ENCODE assay signal across 8 mouse cellular contexts in the genomic region with DNA sequence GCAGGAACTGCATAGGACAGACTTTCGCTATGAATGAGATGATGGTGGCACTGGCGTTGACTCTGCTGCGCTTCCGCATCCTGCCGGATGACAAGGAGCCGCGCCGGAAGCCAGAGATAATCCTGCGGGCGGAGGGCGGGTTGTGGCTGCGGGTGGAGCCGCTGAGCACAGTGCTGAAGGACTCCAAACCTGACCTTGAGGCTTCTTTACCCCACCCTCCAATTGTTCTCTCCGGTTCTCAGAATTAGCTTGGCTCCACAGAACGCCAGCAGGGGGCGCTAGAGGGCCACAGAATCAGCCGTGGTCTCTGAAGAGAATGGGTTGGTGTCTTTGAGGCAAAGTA. TPM values are rescaled to one million over a fixed set of nuclear protein-coding genes. Genes with fewer than 3 reads are reported as not detected.
A peak's percentile ranks its signal among the peaks of the same experiment; 100 is the strongest.
DNase-seq lines count a peak whose midpoint lies in the region; ATAC-seq and TF ChIP-seq lines count a peak whose summit lies in the region.

No protein-coding gene starts in this region.

- peak; percentile 80 for DNase-seq in A20 (ENCODE audit: low read depth, low spot score)
- DNase-seq in liver, adult 2 months (ENCODE audit: extremely low read depth, low read depth, low spot score): no peak
- peak; percentile 75 for DNase-seq in splenic B cell, adult 2 months (ENCODE audit: low read depth, low spot score)

- TF ChIP-seq CTCF in bone marrow macrophage, adult 2 months (IDR thresholded peaks at IDR 0.05; ENCODE audit: low read depth, low read length): peak; percentile 96
- TF ChIP-seq CTCF in embryonic fibroblast, embryonic 13.5 days (IDR thresholded peaks at IDR 0.05; ENCODE audit: borderline replicate concordance, insufficient read depth, low read length): peak; percentile 66
- TF ChIP-seq CTCF in liver, adult 2 months (IDR thresholded peaks at IDR 0.05; ENCODE audit: low read depth, low read length): peak; percentile 94

- no peaks in the 10 kb centered on the region for H3K27me3 ChIP-seq in heart, embryonic 11.5 days (ENCODE audit: control insufficient read depth, insufficient read depth, low read length)
- H3K27me3 ChIP-seq in kidney, embryonic 16.5 days (ENCODE audit: insufficient read depth, low read length): no peaks in the 10 kb centered on the region
- no peaks in the 10 kb centered on the region for H3K27me3 ChIP-seq in liver, adult 2 months (ENCODE audit: control insufficient read depth, insufficient read depth, low read length)
- H3K27me3 ChIP-seq in myocyte (ENCODE audit: control insufficient read depth, insufficient read depth, insufficient read length): peaks cover 3% of the 10 kb centered on the region
- H3K27me3 ChIP-seq in splenic B cell, adult 2 months (ENCODE audit: control insufficient read depth, insufficient read depth, low read length, poor library complexity, severe bottlenecking): no peaks in the 10 kb centered on the region

- H3K4me1 ChIP-seq in bone marrow macrophage, adult 2 months (ENCODE audit: control insufficient read depth, insufficient read depth, low read length): 0 out of 2 replicates have a peak, but pooled peaks cover 2% of the 10 kb centered on the region
- H3K4me1 ChIP-seq in embryonic fibroblast, embryonic 13.5 days (ENCODE audit: control insufficient read depth, insufficient read depth, low read length): no peaks in the 10 kb centered on the region
- no peaks in the 10 kb centered on the region for H3K4me1 ChIP-seq in heart, embryonic 11.5 days (ENCODE audit: control insufficient read depth, insufficient read depth, low read length)
- H3K4me1 ChIP-seq in kidney, embryonic 16.5 days (ENCODE audit: insufficient read depth, low read length): 0 out of 2 replicates have a peak, but pooled peaks cover 4% of the 10 kb centered on the region
- peaks cover 14% of the 10 kb centered on the region for H3K4me1 ChIP-seq in liver, adult 2 months (ENCODE audit: control insufficient read depth, insufficient read depth, low read length)

- no peak for TF ChIP-seq POLR2A in bone marrow macrophage, adult 2 months (IDR thresholded peaks at IDR 0.05; ENCODE audit: borderline replicate concordance, low read depth, low read length)
- no peak for TF ChIP-seq POLR2A in embryonic fibroblast, embryonic 13.5 days (IDR thresholded peaks at IDR 0.05; ENCODE audit: low read depth, low read length)
- TF ChIP-seq POLR2A in liver, adult 2 months (IDR thresholded peaks at IDR 0.05; ENCODE audit: extremely low read depth, insufficient read depth, low read length): no peak
- TF ChIP-seq POLR2A in myocyte (IDR thresholded peaks at IDR 0.05; ENCODE audit: insufficient read length, low read depth): no peak

- 0 out of 2 replicates have a peak overlapping the region, but pooled peaks have one; percentile 44 for H3K9ac ChIP-seq in heart, embryonic 11.5 days (ENCODE audit: low read depth, low read length)
- H3K9ac ChIP-seq in kidney, embryonic 16.5 days (replicated peaks; ENCODE audit: low read length): peak overlapping the region; percentile 63
- no peak overlapping the region for H3K9ac ChIP-seq in liver, adult 2 months (ENCODE audit: low read depth, low read length)

- no peaks in the 10 kb centered on the region for H3K79me2 ChIP-seq in liver, adult 2 months (ENCODE audit: control insufficient read depth, insufficient read depth, low read length)
- H3K79me2 ChIP-seq in myocyte (ENCODE audit: control insufficient read depth, insufficient read depth): no peaks in the 10 kb centered on the region

- ATAC-seq in heart, embryonic 11.5 days (replicated peaks; ENCODE audit: insufficient number of reproducible peaks, low FRiP score, low TSS enrichment): peak; percentile 61; the same call in 1 of the 2 replicates
- ATAC-seq in kidney, embryonic 16.5 days (ENCODE audit: low FRiP score, low TSS enrichment): peak; percentile 59; the same call in 1 of the 2 replicates

- peak overlapping the region; percentile 60 for H3K4me2 ChIP-seq in heart, embryonic 11.5 days
- H3K4me2 ChIP-seq in kidney, embryonic 16.5 days (replicated peaks; ENCODE audit: low read depth, low read length): peak overlapping the region; percentile 57
- H3K4me2 ChIP-seq in myocyte (ENCODE audit: low read depth): peak overlapping the region; percentile 34

- whole genome bisulfite sequencing in heart, embryonic 11.5 days (ENCODE audit: insufficient replicate concordance): 3% methylated on average over 17 of the region's 17 CpGs
- 3% methylated on average over 17 of the region's 17 CpGs for WGBS in kidney, embryonic 16.5 days
- 3% methylated on average over 17 of the region's 17 CpGs for WGBS in liver, adult 2 months

- H3K9me3 ChIP-seq in heart, embryonic 11.5 days (replicated peaks; ENCODE audit: control insufficient read depth, low read length): no peaks in the 10 kb centered on the region
- no peaks in the 10 kb centered on the region for H3K9me3 ChIP-seq in kidney, embryonic 16.5 days (ENCODE audit: low read length)

- no peak overlapping the region for H3ac ChIP-seq in myocyte (ENCODE audit: control insufficient read depth, insufficient read length)

- H3K4me3 ChIP-seq in bone marrow macrophage, adult 2 months (ENCODE audit: insufficient read depth, low read length): peak overlapping the region; percentile 41
- H3K4me3 ChIP-seq in embryonic fibroblast, embryonic 13.5 days (ENCODE audit: insufficient read depth, low read length): 0 out of 2 replicates have a peak overlapping the region, but pooled peaks have one; percentile 23
- peak overlapping the region; percentile 36 for H3K4me3 ChIP-seq in heart, embryonic 11.5 days (ENCODE audit: low read depth, low read length)
- H3K4me3 ChIP-seq in kidney, embryonic 16.5 days (ENCODE audit: low read length): peak overlapping the region; percentile 41
- H3K4me3 ChIP-seq in liver, adult 2 months (ENCODE audit: insufficient read depth, low read depth, low read length): peak overlapping the region; percentile 40; the same call in 1 of the 2 replicates
- H3K4me3 ChIP-seq in myocyte: no peak overlapping the region

- H3K36me3 ChIP-seq in heart, embryonic 11.5 days (ENCODE audit: control insufficient read depth, insufficient read depth, low read length): no peaks in the 10 kb centered on the region
- no peaks in the 10 kb centered on the region for H3K36me3 ChIP-seq in kidney, embryonic 16.5 days (ENCODE audit: insufficient read depth, low read length)
- no peaks in the 10 kb centered on the region for H3K36me3 ChIP-seq in liver, adult 2 months (ENCODE audit: control insufficient read depth, insufficient read depth, low read length)
- no peaks in the 10 kb centered on the region for H3K36me3 ChIP-seq in myocyte (ENCODE audit: control insufficient read depth, insufficient read depth)
- no peaks in the 10 kb centered on the region for H3K36me3 ChIP-seq in splenic B cell, adult 2 months (ENCODE audit: control insufficient read depth, insufficient read depth, low read length, poor library complexity, severe bottlenecking)

- H3K27ac ChIP-seq in bone marrow macrophage, adult 2 months (ENCODE audit: insufficient read depth, low read depth, low read length): no peak overlapping the region
- no peak overlapping the region for H3K27ac ChIP-seq in embryonic fibroblast, embryonic 13.5 days (ENCODE audit: insufficient read depth, low read length)
- no peak overlapping the region for H3K27ac ChIP-seq in heart, embryonic 11.5 days (ENCODE audit: low read depth, low read length)
- no peak overlapping the region for H3K27ac ChIP-seq in kidney, embryonic 16.5 days (ENCODE audit: low read length)
- H3K27ac ChIP-seq in liver, adult 2 months (replicated peaks; ENCODE audit: insufficient read depth, low read depth, low read length): no peak overlapping the region

TF ChIP-seq in myocyte, 11 proteins besides CTCF, POLR2A, EP300 and RAD21 (continues in another document):
- TF ChIP-seq E2F4 (IDR thresholded peaks at IDR 0.05; ENCODE audit: insufficient read depth) (no peak), MYOG (IDR thresholded peaks at IDR 0.05; ENCODE audit: control insufficient read depth in 1 of 3, insufficient read depth in 1 of 3, insufficient read length in 2 of 3, low read depth in 2 of 3) (no peak), POLR2AphosphoS2 (IDR thresholded peaks at IDR 0.05; ENCODE audit: insufficient read length, low read depth) (no peak), REST (IDR thresholded peaks at IDR 0.05; ENCODE audit: insufficient read depth, insufficient read length) (no peak), MYOD1 (IDR thresholded peaks at IDR 0.05; ENCODE audit: control insufficient read depth in 1 of 3, insufficient read length in 2 of 3, low read depth in 2 of 3) (no peak), USF1 (IDR thresholded peaks at IDR 0.05; ENCODE audit: low read depth) (no peak), SRF (IDR thresholded peaks at IDR 0.05; ENCODE audit: control insufficient read depth, insufficient read length, low read depth) (no peak)

RNA-seq across cellular contexts. Expression of a gene that starts 13.8 kb away (rescaled TPM):
- 0.48 TPM in 1 of 2 replicates, not detected in the other for polyA plus RNA-seq in bone marrow macrophage, adult 2 months (2012; ENCODE audit: insufficient read depth, insufficient read length, missing spikeins)
- polyA plus RNA-seq in embryonic fibroblast, embryonic 13.5 days (2011; ENCODE audit: insufficient read length, low read depth, missing spikeins): not detected in 2 replicates
- not detected in 2 replicates for polyA plus RNA-seq in heart, embryonic 11.5 days (2014; fragmentation: Nextera tagmentation; extraction: Ambion mirVana)
- not detected in 2 replicates for polyA plus RNA-seq in kidney, embryonic 16.5 days (2015; fragmentation: Nextera tagmentation; extraction: Ambion mirVana)
- not detected in 2 replicates for total RNA-seq in liver, adult 2 months (2014; rRNA removed)
- not detected in 2 replicates for polyA plus RNA-seq in liver, adult 2 months (2012; rRNA removed)
- not detected for polyA plus RNA-seq in myocyte (2012; fragmentation: generic; extraction: Trizol)

RNA-seq across cellular contexts. Expression of a gene that starts 23.8 kb away (rescaled TPM):
- polyA plus RNA-seq in bone marrow macrophage, adult 2 months (2012; ENCODE audit: insufficient read depth, insufficient read length, missing spikeins): not detected in 2 replicates
- not detected in 2 replicates for polyA plus RNA-seq in embryonic fibroblast, embryonic 13.5 days (2011; ENCODE audit: insufficient read length, low read depth, missing spikeins)
- not detected in 2 replicates for polyA plus RNA-seq in heart, embryonic 11.5 days (2014; fragmentation: Nextera tagmentation; extraction: Ambion mirVana)
- polyA plus RNA-seq in kidney, embryonic 16.5 days (2015; fragmentation: Nextera tagmentation; extraction: Ambion mirVana): not detected in 2 replicates
- not detected in 2 replicates for total RNA-seq in liver, adult 2 months (2014; rRNA removed)
- 0.07 TPM in 1 of 2 replicates, not detected in the other for polyA plus RNA-seq in liver, adult 2 months (2012; rRNA removed)
- polyA plus RNA-seq in myocyte (2012; fragmentation: generic; extraction: Trizol): 1.9 TPM

RNA-seq across cellular contexts. Expression of a gene that starts 50.5 kb away (rescaled TPM):
- polyA plus RNA-seq in bone marrow macrophage, adult 2 months (2012; ENCODE audit: insufficient read depth, insufficient read length, missing spikeins): not detected in 2 replicates
- polyA plus RNA-seq in embryonic fibroblast, embryonic 13.5 days (2011; ENCODE audit: insufficient read length, low read depth, missing spikeins): not detected in 2 replicates
- polyA plus RNA-seq in heart, embryonic 11.5 days (2014; fragmentation: Nextera tagmentation; extraction: Ambion mirVana): 0.19 TPM in 1 of 2 replicates, not detected in the other
- not detected in 2 replicates for polyA plus RNA-seq in kidney, embryonic 16.5 days (2015; fragmentation: Nextera tagmentation; extraction: Ambion mirVana)
- total RNA-seq in liver, adult 2 months (2014; rRNA removed): 161 and 210 TPM in 2 replicates
- polyA plus RNA-seq in liver, adult 2 months (2012; rRNA removed): 202 and 205 TPM in 2 replicates
- not detected for polyA plus RNA-seq in myocyte (2012; fragmentation: generic; extraction: Trizol)

Comparison
In these comparisons a context has a peak if more than half of its experiments do, and no peak if none do; other contexts are left out.
1. RNA of a gene that starts 50.5 kb away (polyA plus RNA-seq): 202 to 205 TPM in liver, adult 2 months; 0.19 TPM in heart, embryonic 11.5 days, not detected in bone marrow macrophage, adult 2 months, not detected in embryonic fibroblast, embryonic 13.5 days, not detected in kidney, embryonic 16.5 days and not detected in myocyte (single experiment); every median in the first group is over 100 times any median in the second.
2. Peak in every context shown above with its lines, with median percentiles within 50 percentile points of each other: CTCF ChIP-seq and H3K4me2 ChIP-seq.